Mouse (Mus musculus) cerebellum, postnatal 10 days (tissue): Measurements from ENCODE around the gene Yipf2.
"Not testable (repeated sequence)": the region's sequence is repeated elsewhere in the genome, so short reads cannot be mapped to it uniquely, and the experiment has no call there.

ENCODE experiments used
- DNase-seq, 2 experiments: peaks; one replicate each; pipeline ENCODE4 v3.0.0; 2021; ENCODE audit warnings: mixed read lengths in 2 of 2

The Yipf2 gene

DNA sequence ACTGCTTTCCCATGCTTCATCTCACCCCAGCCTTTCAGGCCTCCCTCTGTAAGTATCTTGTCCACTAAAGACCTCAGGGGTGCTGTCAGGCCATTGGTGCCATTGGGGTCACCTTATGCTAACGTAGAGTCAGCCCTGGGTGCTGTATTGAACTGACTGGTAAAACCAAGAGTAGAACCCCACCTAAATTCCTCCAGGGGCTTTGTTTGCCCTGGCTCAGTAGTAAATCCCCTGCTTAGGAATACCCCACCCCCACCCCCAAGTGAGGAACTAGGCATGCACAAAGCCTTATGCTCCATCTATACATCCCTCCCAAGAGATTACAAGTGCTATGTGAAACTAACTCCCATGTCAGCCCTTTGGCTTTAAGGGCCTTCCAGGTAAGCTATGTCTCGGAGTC lies 35.1 kb downstream of the Yipf2 start:
- no peak for DNase-seq

DNA sequence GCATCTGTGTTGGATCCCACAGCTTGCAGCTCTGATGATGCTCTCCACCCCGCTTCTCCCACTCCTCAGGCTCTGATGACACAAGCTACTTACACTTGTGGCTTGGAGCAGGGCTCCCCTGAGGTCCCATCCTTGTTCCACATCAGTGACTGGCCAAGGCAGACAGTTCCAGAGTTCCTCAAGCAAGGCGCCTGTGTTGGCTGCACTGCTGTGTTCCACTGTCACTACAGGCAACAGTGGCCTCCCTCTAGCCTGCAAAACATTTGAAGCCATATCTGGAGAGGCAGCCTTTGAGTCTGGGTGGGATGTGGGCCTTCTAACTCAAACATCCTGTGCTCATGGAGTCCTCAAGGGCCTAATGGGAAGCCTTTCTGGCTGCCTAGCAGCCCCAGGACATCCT lies 35.6 kb downstream of the Yipf2 start:
- no peak for DNase-seq

DNA sequence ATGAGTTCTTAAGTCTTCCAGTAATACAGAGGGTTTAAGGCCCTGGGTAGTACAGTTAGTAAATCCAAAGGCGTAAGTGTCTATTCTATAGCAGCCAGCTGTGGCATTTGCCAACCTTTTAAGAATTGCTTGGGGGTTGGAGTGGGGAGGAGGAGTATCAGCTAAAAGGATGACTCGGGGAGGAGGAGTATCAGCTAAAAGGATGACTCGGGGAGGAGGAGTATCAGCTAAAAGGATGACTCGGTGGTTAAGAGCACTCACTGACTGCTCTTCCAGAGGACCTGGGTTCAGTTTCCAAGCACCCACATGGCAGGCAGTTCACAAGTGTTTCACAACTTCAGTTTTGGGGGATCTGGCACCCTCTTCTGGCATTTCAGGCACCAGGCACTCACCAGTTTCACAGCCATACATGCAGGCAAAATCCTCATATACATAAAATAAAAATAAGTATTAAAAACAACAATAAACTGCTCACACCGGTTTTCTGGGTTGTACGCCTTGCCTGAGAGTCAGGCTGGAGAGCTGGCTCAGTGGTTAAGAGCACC lies 37.4 kb downstream of the Yipf2 start:
- no peak for DNase-seq

DNA sequence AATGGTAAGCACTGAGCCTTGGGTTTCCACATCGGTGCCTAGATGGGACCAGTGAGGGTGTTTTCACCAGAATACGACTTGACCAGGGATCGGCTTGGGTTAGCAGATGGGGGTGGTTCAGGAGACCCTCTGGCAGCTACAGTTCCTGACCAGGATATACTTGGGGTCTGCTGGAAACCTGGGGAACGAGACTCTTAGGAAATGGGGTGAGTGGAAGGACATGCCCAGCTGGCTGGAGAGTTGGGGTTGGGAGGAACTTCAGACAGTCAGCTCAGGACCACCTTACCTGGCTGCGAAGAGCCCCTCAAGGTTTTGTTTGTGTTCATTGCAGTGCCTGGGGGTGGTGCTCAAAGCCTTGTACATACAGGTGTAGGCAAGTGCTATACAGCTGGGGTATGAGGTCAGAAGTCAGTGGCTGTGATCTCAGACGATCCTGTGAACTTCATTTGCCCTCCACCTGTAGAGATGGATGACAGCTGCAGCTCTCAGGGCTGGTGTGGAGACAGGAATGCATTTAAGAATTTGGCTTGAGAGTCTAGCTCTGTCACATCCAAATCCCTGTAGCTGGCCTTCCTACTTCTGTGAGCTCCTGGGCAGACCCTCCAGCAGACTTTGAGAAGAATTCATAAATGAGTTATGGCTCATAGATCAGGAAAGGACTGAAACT lies 38.9 kb downstream of the Yipf2 start:
- no peak for DNase-seq

DNA sequence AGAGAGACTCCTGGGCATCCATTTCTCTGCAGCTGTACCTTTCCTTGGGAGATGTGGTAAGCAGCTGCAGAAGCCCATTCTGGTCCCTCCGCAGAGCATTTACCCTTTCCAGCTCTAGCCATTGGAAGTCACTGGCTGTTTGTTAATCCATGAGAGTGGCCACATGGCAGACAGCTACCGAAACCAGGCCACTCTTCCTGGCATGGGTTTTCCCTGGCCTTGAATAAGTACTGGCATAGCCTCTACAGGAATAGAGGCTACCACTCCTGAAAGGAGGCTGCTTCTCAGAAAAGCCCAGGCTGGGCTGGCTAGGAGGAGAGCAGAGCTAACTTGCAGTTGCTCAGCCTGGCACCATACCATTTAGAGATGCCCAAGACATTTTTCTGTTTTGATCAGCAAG lies 41.6 kb downstream of the Yipf2 start:
- no peak for DNase-seq

DNA sequence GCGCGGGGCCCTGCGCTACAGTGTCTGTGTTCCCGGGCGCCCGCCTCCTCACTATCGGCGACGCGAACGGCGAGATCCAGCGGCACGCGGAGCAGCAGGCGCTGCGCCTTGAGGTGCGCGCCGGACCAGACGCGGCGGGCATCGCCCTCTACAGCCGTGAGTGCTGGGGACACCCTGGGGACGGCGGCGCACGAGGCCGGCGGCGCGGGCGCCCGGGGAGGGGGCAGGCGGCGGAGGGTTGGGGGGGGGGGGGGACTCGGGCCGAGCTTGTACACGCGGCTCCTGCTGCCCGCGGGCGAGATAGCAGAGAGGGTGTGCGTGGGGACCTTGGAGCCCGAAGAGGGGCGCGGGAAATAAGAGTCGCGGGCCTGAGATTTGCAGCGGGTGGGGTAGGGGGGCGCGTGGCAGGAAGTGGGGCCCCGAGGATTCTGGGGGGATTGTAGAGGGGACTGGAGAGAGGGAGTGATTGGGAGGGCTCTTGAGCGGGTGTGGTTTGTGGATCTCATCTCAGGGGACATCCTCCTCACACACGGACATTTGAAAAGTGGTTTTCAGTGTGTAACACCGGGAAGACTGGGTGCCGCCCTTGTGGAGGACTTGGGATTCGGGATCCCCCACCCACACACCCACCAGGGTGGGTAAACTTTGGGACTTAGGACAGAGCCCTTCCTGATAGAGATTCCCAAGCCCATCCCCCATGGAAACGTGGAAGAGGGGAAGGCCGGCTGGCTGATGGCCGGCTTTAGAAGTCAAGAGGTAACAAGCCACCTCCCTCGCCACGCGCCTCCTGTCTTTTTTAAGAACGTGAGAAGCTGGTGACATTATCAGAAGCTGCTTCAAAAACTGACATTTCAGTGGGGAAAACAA lies 45.3 kb downstream of the Yipf2 start:
- DNase-seq, result peak; percentile 66

DNA sequence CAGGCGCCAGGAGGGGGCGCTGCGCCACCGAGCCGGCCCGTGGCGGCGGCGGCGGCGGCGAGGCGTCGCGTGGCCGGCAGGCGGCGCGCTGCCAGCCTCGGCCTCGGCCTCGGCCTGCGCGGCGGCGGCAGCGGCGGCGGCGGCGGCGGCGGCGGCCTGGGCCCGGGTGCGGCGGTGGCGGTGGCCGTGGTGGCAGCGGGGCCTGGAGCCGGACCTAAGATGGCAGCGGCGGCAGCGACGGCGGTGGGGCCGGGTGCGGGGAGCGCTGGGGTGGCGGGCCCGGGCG lies 45.9 kb downstream of the Yipf2 start, which contains the start of gene Carm1:
Gene Carm1 (plus strand): TSS at position 106 of the 286 bp plus-strand sequence.
- no peak for DNase-seq

DNA sequence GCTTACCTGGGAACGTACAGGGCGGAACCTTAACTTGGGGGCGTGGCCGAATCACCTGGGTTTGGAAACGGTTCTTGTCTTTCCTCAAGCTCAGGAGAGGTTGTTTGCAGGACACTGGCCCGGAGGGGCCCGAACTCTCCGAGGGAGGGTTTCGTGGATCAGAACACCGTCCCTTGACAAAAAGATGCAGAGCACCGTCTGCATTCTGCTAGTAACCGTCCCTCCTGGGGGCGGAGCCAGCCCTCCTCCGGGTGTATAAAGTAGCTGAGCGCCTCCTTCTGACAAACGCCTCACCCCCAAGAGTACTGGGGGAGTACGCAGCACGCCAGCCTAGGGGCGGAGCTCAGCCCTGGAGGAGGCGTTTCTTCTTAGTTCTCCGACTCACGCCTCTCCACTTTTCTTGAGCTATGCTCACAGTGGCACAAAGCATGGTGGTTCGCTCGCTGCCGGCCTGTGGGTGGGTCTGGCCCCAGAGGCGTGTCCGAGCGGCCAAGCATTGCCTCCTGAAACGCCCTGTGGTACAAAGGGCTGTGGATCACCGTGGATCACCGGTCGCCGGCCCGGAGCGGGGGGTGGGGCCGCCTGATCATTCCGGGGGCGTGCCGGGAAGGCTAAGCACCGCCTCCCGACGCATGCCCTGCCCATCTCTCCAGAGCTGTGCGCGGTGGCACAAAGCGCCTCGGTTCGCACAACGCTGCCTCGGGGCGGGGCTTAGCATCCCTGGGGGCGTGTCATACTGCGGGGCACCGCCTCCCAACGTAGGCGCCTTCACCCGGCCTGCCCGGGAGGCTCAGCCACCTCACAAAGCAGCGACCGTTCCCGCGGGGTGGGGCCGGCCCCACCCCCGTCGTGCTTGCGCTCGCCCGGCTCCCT lies 46.5 kb downstream of the Yipf2 start:
- DNase-seq, result peak; percentile 100

DNA sequence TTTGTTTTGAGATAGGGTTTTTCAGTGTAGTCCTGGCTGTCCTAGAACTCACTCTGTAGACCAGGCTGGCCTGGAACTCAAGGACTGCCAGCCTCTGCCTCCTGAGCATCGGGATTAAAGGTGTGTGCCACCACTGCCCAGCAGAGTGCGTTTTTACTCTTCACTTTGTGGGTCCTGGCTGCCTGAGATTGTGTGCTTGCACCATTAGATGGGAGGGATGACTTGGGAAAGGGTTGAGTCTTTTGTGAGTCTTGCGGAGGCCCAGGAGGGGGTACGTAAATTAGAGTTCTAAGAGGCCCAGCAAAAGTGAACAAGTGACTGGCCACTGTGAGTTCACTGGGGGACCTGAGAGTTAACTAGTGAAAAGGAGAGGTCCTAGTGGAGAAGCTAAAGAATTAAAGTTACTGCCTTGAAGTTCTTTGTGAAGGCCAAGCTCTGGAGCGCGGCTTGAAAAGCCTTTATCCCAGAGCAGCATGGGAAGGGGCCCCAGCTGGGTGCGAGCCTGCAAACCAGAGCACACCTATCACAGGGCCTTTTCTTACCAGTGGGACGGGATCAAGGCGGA lies 47.2 kb downstream of the Yipf2 start:
- peak in 1 of 2 experiments; percentile 19 for DNase-seq

DNA sequence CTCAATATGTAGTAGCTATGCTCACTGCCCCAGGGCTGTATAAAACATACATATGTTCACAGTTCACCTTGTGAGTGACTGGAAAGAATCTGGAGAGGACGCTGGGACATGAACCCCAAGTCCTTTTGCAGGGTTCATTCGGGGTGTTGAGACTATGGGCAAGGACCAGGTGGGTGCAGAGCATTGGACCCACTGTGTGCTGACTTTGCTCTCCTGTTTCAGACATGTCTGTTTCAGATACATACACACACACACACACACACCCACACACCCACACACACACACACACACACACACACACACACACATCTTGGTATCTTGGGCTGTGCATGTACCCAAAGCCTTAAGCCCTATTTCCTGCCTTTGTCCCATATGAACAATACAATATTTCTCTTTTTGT lies 50.6 kb downstream of the Yipf2 start:
- not testable (repeated sequence) for DNase-seq

DNA sequence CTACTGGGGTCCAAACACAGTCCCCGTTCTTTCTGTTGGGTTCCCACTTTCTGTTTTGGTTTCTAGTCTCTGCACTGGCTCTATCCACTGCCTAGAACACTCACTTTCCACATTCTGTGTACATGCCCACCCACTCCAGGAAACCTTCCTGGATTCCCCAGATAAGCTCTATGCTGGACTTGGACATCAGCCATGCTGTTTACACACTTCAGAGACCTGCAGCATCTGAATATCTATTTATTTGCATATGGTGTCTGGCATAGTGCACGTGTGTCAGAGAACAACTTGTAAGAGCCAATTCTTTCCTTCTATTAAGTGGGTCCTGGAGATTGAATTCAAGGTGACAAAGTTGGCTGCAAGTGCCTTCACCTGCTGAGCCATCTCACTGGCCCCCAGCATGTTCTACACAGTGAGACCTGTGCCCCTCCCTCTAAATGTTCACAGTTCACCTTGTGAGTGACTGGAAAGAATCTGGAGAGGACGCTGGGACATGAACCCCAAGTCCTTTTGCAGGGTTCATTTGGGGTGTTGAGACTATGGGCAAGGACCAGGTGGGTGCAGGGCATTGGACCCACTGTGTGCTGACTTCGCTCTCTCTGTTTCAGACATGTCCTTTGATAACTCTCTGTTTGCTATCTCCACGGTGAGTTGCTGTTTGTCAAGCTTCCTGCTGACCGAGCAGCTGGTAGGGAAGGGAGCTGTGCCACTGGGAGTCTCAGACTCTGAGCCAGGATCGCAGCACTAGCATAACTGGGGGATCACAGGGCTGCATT lies 52.5 kb downstream of the Yipf2 start:
- DNase-seq, result no peak
